Mouse (Mus musculus) cortical plate, adult 2 months (tissue): ENCODE results near the gene Rpl41. TPM values are rescaled to one million over a fixed set of nuclear protein-coding genes. Genes with fewer than 3 reads are reported as not detected.

Source experiments
- H3K27ac ChIP-seq: fragments of 200-500 bp; 2 replicates; pipeline ENCODE4 v1.5.1; 2012; ENCODE audit warnings: low read length, control low read depth, inconsistent platforms; ENCODE audit not compliant: insufficient read depth
- H3K4me1 ChIP-seq: fragments of 200-500 bp; 2 replicates; pipeline ENCODE4 v1.6.1; 2011; ENCODE audit warnings: low read length; ENCODE audit not compliant: control insufficient read depth, insufficient read depth
- H3K4me3 ChIP-seq: fragments of 200-500 bp; 2 replicates; pipeline ENCODE4 v1.5.1; 2011; ENCODE audit warnings: mild to moderate bottlenecking, low read length, control low read depth; ENCODE audit not compliant: insufficient read depth
- CTCF ChIP-seq: fragments of 200-500 bp; IDR thresholded peaks from 2 replicates; pipeline ENCODE4 v1.5.1; 2011; ENCODE audit warnings: mild to moderate bottlenecking, control low read depth, low read length; ENCODE audit not compliant: insufficient read depth; ENCODE audit errors: extremely low read depth
- POLR2A ChIP-seq: fragments of 200-500 bp; IDR thresholded peaks from 2 replicates; pipeline ENCODE4 v1.6.1; 2011; ENCODE audit warnings: mild to moderate bottlenecking, low read length, control low read depth; ENCODE audit not compliant: insufficient read depth; ENCODE audit errors: extremely low read depth
- polyA plus RNA-seq: library from polyadenylated mRNA; depleted of rRNA; stranded (reverse); fragments of >200 nt; gene quantifications from 2 replicates; pipeline ENCODE4 v1.2.3, GENCODE M21; 2012; rRNA removed

Gene Rpl41
- 2,251 and 2,284 TPM in 2 replicates for polyA plus RNA-seq

GRCm38 (mm10) chr10:128548947-128549681 lies at the start of gene Rpl41:
Rpl41 (minus strand) TSS chr10:128549305.
- H3K4me1 ChIP-seq: peaks cover 1% of the 10 kb centered on the region; the same call in 1 of the 2 replicates
- peak within 1 kb of the TSS; percentile 53 for H3K27ac ChIP-seq
- peak; percentile 100 for TF ChIP-seq POLR2A
- TF ChIP-seq CTCF: no peak
- peak within 1 kb of the TSS; percentile 81 for H3K4me3 ChIP-seq

DNA sequence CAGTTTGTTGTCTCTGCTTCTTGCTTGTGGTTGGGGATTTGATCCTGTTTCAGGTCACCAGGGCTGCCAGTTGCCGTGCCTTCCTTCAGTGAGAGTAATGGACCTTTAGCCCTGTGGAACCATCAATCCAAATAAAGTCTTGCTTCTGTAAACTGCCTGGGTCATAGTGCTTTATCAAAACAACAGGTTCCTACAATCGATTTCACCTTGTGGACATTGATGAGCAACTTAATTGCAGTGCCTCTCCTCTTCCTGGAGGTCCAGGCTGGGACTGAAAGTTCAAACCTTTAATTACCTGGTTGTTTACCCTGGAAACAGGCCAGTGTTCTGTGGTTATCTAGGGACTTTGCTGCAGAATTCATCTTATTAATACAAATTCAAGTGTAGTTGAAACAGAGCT lies 49.4 kb upstream of the Rpl41 start:
- no peak overlapping the region for H3K4me3 ChIP-seq
- no peaks in the 10 kb centered on the region for H3K4me1 ChIP-seq
- TF ChIP-seq POLR2A: no peak
- TF ChIP-seq CTCF: no peak

GRCm38 (mm10) chr10:128592797-128593196 lies 43.7 kb upstream of the Rpl41 start:
- H3K27ac ChIP-seq: no peak overlapping the region
- H3K4me3 ChIP-seq: no peak overlapping the region
- TF ChIP-seq POLR2A: no peak
- no peak for TF ChIP-seq CTCF
- no peaks in the 10 kb centered on the region for H3K4me1 ChIP-seq

More for the DNA sequence above, 49.4 kb upstream of the Rpl41 start:
- no peak overlapping the region for H3K27ac ChIP-seq

DNA sequence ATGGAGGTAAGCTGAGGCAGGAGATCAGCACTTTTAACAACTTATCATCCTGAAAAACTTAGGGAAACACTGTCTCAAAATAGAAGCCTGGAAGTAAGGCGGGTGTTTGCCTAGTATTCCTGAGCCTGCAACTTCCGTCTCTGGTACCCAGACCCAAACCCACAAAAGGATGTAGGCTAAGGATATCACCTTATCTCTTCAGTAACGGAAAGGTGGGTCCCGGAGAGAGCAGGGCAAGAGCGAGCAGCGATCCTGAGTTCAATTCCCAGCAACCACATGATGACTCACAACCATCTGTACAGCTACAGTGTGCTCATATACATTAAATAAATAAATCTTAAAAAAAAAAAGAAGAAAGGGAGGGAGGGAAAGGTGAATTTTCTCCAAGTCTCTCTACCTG lies 42.3 kb upstream of the Rpl41 start:
- Histone ChIP-seq H3K4me3 (no peak overlapping the region), H3K4me1 (no peaks in the 10 kb centered on the region), H3K27ac (no peak overlapping the region)
- TF ChIP-seq POLR2A: no peak
- no peak for TF ChIP-seq CTCF

DNA sequence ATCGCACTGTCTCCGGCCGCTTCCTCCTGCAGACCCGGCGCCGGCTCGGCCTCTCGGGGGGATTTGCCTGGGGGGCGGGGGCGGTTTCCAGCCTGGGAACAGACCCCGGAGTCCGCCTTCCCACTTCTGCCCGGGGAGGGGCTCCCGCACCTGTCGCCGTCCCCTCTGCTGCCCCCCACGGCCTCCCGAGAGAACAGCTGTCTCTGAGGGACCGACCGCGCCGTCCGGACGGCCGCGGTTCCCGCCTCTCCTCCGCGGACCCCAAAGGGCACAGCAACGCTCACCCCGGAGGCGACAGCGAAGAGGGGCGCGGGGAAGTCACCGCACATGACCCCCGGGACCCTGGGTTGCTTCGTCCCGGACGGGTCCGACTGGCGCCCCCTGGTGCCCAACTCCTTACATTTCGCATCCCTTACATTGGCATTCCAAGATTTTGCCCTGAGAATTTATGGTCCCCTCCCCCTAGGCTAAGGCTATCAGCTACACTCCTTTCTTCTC lies 41.1 kb upstream of the Rpl41 start:
- peak; percentile 49 for TF ChIP-seq CTCF
- no peak for TF ChIP-seq POLR2A
- Histone ChIP-seq H3K4me1 (no peaks in the 10 kb centered on the region), H3K4me3 (peak overlapping the region; percentile 23), H3K27ac (no peak overlapping the region)

DNA sequence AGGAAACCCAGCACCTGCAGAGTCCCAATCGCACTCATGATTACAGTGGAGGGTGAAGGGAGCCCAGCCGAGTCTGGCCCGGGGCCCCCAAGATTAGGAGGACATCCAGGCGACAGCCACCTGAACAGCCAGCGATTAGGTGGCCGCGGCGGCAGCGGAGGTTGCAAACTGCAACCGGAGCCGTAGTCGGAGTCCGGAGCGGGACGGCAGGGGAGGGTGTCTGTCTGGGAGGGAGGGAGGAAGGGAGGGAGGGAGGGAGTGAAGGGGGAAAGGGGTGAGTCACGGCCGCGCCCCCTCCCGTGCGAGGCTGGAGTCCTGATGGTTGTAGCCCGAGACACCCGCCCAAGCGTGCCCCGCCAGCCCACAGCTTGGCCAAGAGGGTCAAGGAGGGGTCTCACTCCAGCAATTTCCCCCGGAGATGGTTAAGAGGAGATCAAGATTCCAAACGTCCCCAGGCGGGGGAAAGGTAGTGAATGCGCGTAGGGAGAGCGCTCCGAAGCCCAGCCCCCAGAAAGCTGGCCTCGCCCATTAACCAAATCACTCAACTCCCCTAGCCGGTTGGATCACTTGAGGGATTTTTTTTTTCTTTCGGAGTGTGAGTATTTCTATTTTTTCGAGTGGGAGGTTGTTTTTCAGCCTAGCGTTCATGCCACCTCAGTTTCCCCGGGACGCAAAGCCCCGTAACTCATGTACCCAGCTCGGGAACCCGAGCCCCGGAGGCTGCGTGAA lies 40.5 kb upstream of the Rpl41 start, which contains the start of gene Erbb3:
TSS of gene Erbb3 (minus strand) at position 189 of the 729 bp plus-strand sequence.
- H3K27ac ChIP-seq: no peak within 1 kb of the TSS
- H3K4me3 ChIP-seq: peak within 1 kb of the TSS; percentile 23
- TF ChIP-seq POLR2A (no peak), CTCF (no peak)
- no peaks in the 10 kb centered on the region for H3K4me1 ChIP-seq

- TF ChIP-seq POLR2A: no peak
- TF ChIP-seq CTCF: no peak
- Histone ChIP-seq H3K4me3 (peak overlapping the region; percentile 23), H3K27ac (no peak overlapping the region), H3K4me1 (no peaks in the 10 kb centered on the region)
Measured at GRCm38 (mm10) chr10:128588775-128589463, 39.8 kb upstream of the Rpl41 start.

DNA sequence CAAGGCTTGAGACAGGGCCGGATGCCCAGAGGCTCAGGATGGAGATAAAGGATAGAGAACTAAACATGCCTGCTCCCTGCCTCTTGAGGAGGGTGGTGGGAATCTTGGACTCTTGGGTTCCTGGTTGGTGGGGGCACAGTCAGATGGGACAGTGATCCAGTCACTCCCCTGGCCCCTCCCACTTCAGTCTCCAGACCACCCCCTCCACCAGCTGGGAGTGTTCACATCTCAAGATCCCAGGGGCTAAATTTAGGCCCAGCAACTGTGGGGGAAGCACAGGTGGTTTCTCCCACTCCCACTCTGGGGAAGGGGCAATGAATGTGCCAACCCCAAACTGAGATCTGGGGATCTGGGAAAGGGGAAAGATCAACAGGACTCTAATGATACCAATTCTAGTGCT lies 39.0 kb upstream of the Rpl41 start:
- no peak overlapping the region for H3K27ac ChIP-seq

GRCm38 (mm10) chr10:128587697-128588096 lies 38.6 kb upstream of the Rpl41 start:
- no peak for TF ChIP-seq POLR2A
- TF ChIP-seq CTCF: no peak
- peak overlapping the region; percentile 58; the same call in 1 of the 2 replicates for H3K27ac ChIP-seq
- no peaks in the 10 kb centered on the region for H3K4me1 ChIP-seq
- H3K4me3 ChIP-seq: peak overlapping the region; percentile 16; the same call in 1 of the 2 replicates

More for the DNA sequence above, 39.0 kb upstream of the Rpl41 start:
- TF ChIP-seq POLR2A (no peak), CTCF (no peak)
- Histone ChIP-seq H3K4me3 (peak overlapping the region; percentile 23; the same call in 1 of the 2 replicates), H3K4me1 (no peaks in the 10 kb centered on the region)
